Mouse (Mus musculus): Measurements from ENCODE around the gene Fam69a. TPM values are rescaled to one million over a fixed set of nuclear protein-coding genes. Genes with fewer than 3 reads are reported as not detected.

Fam69a gene
- total and polyA plus RNA-seq, 2 experiments from 2014 or later, result 28.8 to 79.5 TPM

- Histone ChIP-seq H3K4me3 (ENCODE audit: low read length) (no peak overlapping the region), H3K36me3 (ENCODE audit: insufficient read depth, low read length) (no peaks in the 10 kb centered on the region), H3K27ac (no peak overlapping the region), H3K9ac (replicated peaks; ENCODE audit: low read length) (no peak overlapping the region), H3K27me3 (ENCODE audit: insufficient read depth, low read length) (no peaks in the 10 kb centered on the region), H3K9me3 (ENCODE audit: low read length) (no peaks in the 10 kb centered on the region), H3K4me2 (ENCODE audit: low read depth, low read length) (peak overlapping the region; percentile 21; the same call in 1 of the 2 replicates), H3K4me1 (ENCODE audit: insufficient read depth, low read length) (0 out of 2 replicates have a peak, but pooled peaks cover 3% of the 10 kb centered on the region)
- 58% methylated on average over 2 of the region's 2 CpGs for WGBS
- no peak for ATAC-seq
- DNase-seq (ENCODE audit: low spot score), result no peak
- no peak for TF ChIP-seq CTCF (IDR thresholded peaks at IDR 0.05; ENCODE audit: low read depth)
Observed at GRCm38 (mm10) chr5:107866127-107867126, 120.5 kb downstream of the Fam69a start.

DNA sequence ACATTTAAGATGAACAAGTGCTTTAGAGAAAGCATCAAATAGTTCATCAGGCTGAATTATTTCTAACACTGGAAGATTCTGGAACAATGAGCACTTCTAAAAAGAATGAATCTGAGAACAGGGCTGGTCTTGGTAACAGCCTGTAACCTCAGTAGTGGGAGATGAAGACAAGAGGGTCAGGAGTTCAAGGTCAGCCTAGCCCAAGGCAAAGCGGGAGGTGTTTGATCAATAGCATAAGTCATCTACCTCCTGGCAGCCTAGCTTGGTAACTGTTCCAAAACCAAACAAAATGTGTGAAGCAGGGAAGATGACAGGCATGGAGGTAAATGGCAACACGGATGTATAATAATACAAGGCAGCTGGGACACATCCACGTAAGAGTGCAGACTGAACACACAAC, 122.9 kb downstream of the Fam69a start:
- H3K4me2 ChIP-seq (ENCODE audit: low read depth, low read length), result no peak overlapping the region
- H3K4me3 ChIP-seq (ENCODE audit: low read length), result no peak overlapping the region
- H3K9ac ChIP-seq (replicated peaks; ENCODE audit: low read length), result no peak overlapping the region
- H3K36me3 ChIP-seq (ENCODE audit: insufficient read depth, low read length), result no peaks in the 10 kb centered on the region
- no peak overlapping the region for H3K27ac ChIP-seq
- H3K4me1 ChIP-seq (ENCODE audit: insufficient read depth, low read length), result 0 out of 2 replicates have a peak, but pooled peaks cover 3% of the 10 kb centered on the region
- TF ChIP-seq CTCF (IDR thresholded peaks at IDR 0.05; ENCODE audit: low read depth), result no peak
- H3K9me3 ChIP-seq (ENCODE audit: low read length), result no peaks in the 10 kb centered on the region
- no peaks in the 10 kb centered on the region for H3K27me3 ChIP-seq (ENCODE audit: insufficient read depth, low read length)
- 83% methylated on average over 3 of the region's 3 CpGs for WGBS
- DNase-seq (ENCODE audit: low spot score) (no peak), ATAC-seq (no peak)

GRCm38 (mm10) chr5:107858963-107859362, 127.9 kb downstream of the Fam69a start:
- Histone ChIP-seq H3K4me1 (ENCODE audit: insufficient read depth, low read length) (0 out of 2 replicates have a peak, but pooled peaks cover 1% of the 10 kb centered on the region), H3K4me3 (ENCODE audit: low read length) (no peak overlapping the region), H3K9ac (replicated peaks; ENCODE audit: low read length) (no peak overlapping the region), H3K9me3 (ENCODE audit: low read length) (no peaks in the 10 kb centered on the region), H3K27ac (no peak overlapping the region), H3K27me3 (ENCODE audit: insufficient read depth, low read length) (no peaks in the 10 kb centered on the region), H3K36me3 (ENCODE audit: insufficient read depth, low read length) (no peaks in the 10 kb centered on the region), H3K4me2 (ENCODE audit: low read depth, low read length) (no peak overlapping the region)
- peak; percentile 38; the same call in 1 of the 2 replicates for TF ChIP-seq CTCF (IDR thresholded peaks at IDR 0.05; ENCODE audit: low read depth)
- no peak for DNase-seq (ENCODE audit: low spot score)
- 53% methylated on average over 2 of the region's 2 CpGs for WGBS
- no peak for ATAC-seq

Other genes with a start within 250 kb of the Fam69a start
- gene Ube2d2b, start 157.0 kb downstream of the Fam69a start, total RNA-seq (2014; rRNA removed), result not detected in 2 replicates
- 0.14 and 0.18 TPM in 2 replicates for gene Ube2d2b, start 157.0 kb downstream of the Fam69a start, polyA plus RNA-seq (2015; fragmentation: Nextera tagmentation; extraction: Ambion mirVana)
- gene Evi5, start 112.0 kb downstream of the Fam69a start, total RNA-seq (2014; rRNA removed), result 56.0 and 57.7 TPM in 2 replicates
- gene Evi5, start 112.0 kb downstream of the Fam69a start, polyA plus RNA-seq (2015; fragmentation: Nextera tagmentation; extraction: Ambion mirVana), result 60.1 and 66.3 TPM in 2 replicates
- gene Rpl5, start 86.6 kb downstream of the Fam69a start, total RNA-seq (2014; rRNA removed), result 78.0 and 106 TPM in 2 replicates
- 51.7 and 57.8 TPM in 2 replicates for gene Rpl5, start 86.6 kb downstream of the Fam69a start, polyA plus RNA-seq (2015; fragmentation: Nextera tagmentation; extraction: Ambion mirVana)
- gene Mtf2, start 78.6 kb upstream of the Fam69a start, total RNA-seq (2014; rRNA removed), result 36.0 and 41.4 TPM in 2 replicates
- 48.7 and 55.7 TPM in 2 replicates for gene Mtf2, start 78.6 kb upstream of the Fam69a start, polyA plus RNA-seq (2015; fragmentation: Nextera tagmentation; extraction: Ambion mirVana)
- gene Tmed5, start 145.5 kb upstream of the Fam69a start, total RNA-seq (2014; rRNA removed), result 12.9 and 28.3 TPM in 2 replicates
- 24.6 and 26.7 TPM in 2 replicates for gene Tmed5, start 145.5 kb upstream of the Fam69a start, polyA plus RNA-seq (2015; fragmentation: Nextera tagmentation; extraction: Ambion mirVana)
- 0.63 and 1.4 TPM in 2 replicates for gene Ccdc18, start 145.8 kb upstream of the Fam69a start, total RNA-seq (2014; rRNA removed)
- gene Ccdc18, start 145.8 kb upstream of the Fam69a start, polyA plus RNA-seq (2015; fragmentation: Nextera tagmentation; extraction: Ambion mirVana), result 2.2 and 4.1 TPM in 2 replicates

Data from hindbrain, postnatal 0 days (tissue).